Mouse (Mus musculus) C2C12 (cell line): ENCODE data around the gene Tfr2.

ENCODE experiments used
- CTCF ChIP-seq: IDR thresholded peaks from one replicate; pipeline ENCODE4 v1.5.1; 2011; ENCODE audit not compliant: control insufficient read depth, insufficient read depth, insufficient read length
- MYOD1 ChIP-seq: IDR thresholded peaks from one replicate; pipeline ENCODE4 v1.6.1; 2011; ENCODE audit warnings: low read depth; ENCODE audit not compliant: control insufficient read depth, insufficient read length
- MYOG ChIP-seq: IDR thresholded peaks from one replicate; pipeline ENCODE4 v1.6.1; 2011; ENCODE audit not compliant: control insufficient read depth, insufficient read length; ENCODE audit errors: extremely low read depth

- TF ChIP-seq CTCF (no peak), MYOG (no peak), MYOD1 (no peak)
These were observed 34.9 kb upstream of the Tfr2 start for GRCm38 (mm10) chr5:137534762-137535161.
